Mouse (Mus musculus): ENCODE measurements around the gene Rbm17. TPM values are rescaled to one million over a fixed set of nuclear protein-coding genes. Genes with fewer than 3 reads are reported as not detected.
A peak's percentile ranks its signal among the peaks of the same experiment; 100 is the strongest.

Gene Rbm17
- total and polyA plus RNA-seq, 3 experiments = 32.3 to 67.5 (median 53.2) TPM

DNA sequence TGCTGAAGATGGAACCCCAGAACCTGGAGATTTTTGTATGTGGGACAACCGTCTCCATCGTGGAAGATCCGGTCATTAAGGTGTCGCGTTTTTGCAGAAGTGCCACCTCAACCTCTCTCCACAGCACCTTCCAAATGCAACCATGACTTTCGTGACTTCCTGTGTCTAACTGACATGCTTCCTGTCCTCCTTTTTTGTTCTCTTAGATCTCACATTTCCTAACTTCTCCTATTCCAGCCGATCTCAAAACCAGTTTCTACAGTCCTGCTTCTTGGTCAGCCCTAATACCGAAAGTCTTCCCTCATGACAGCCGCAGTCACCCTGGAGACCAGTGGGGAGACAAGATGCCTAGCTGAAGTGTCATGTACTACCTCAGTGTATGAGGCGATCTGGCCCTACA is 55.4 kb downstream of the Rbm17 start:
- 83% methylated on average over 10 of the region's 10 CpGs for WGBS
- Histone ChIP-seq H3K4me3 (no peak overlapping the region), H3K9ac (ENCODE audit: low read depth, low read length) (no peak overlapping the region), H3K27me3 (ENCODE audit: control insufficient read depth, insufficient read depth, low read length) (no peaks in the 10 kb centered on the region), H3K79me2 (replicated peaks; ENCODE audit: control insufficient read depth, insufficient read depth, low read length) (no peaks in the 10 kb centered on the region), H3K27ac (no peak overlapping the region), H3K36me3 (ENCODE audit: control insufficient read depth, insufficient read depth, low read length) (no peaks in the 10 kb centered on the region), H3K4me1 (ENCODE audit: control insufficient read depth, insufficient read depth, low read length) (no peaks in the 10 kb centered on the region)
- intact Hi-C loops (cut with DNase I) = no loop called here
- TF ChIP-seq CTCF (IDR thresholded peaks at IDR 0.05) (no peak), POLR2A (IDR thresholded peaks at IDR 0.05; ENCODE audit: insufficient read depth, low read depth, low read length) (no peak), EP300 (IDR thresholded peaks at IDR 0.05; ENCODE audit: insufficient read depth, low read depth, low read length) (no peak)
- no peak for DNase-seq

- Histone ChIP-seq H3K4me3 (no peak overlapping the region), H3K27ac (no peak overlapping the region), H3K36me3 (ENCODE audit: control insufficient read depth, insufficient read depth, low read length) (no peaks in the 10 kb centered on the region), H3K79me2 (replicated peaks; ENCODE audit: control insufficient read depth, insufficient read depth, low read length) (no peaks in the 10 kb centered on the region), H3K4me1 (ENCODE audit: control insufficient read depth, insufficient read depth, low read length) (no peaks in the 10 kb centered on the region), H3K9ac (ENCODE audit: low read depth, low read length) (no peak overlapping the region), H3K27me3 (ENCODE audit: control insufficient read depth, insufficient read depth, low read length) (no peaks in the 10 kb centered on the region)
- intact Hi-C loops (cut with DNase I) = no loop called here
- DNase-seq = no peak
- no peak for TF ChIP-seq EP300 (IDR thresholded peaks at IDR 0.05; ENCODE audit: insufficient read depth, low read depth, low read length)
- peak; percentile 58 for TF ChIP-seq CTCF (IDR thresholded peaks at IDR 0.05)
- WGBS = 70% methylated on average over 2 of the region's 2 CpGs
These were observed 56.3 kb downstream of the Rbm17 start for GRCm38 (mm10) chr2:11547609-11548008.

DNA sequence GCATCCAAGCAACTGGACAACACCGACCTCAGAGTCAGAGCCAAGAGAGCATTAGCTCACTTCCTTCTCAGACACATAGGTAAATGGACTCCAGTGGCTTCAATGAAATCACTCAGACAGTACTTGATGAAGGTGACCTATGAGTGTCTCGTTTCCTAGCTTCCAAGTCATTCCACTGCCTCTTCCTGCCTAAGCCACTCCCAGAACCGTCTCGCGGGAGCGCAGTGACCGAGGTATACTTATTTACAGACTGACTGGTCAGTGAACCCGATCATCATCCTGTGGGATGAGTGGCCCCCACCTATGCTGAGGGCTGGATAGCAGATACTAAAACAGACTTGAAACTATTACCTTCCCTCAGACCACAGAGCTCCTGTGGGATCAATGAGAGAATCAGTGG is 57.9 kb downstream of the Rbm17 start:
- Histone ChIP-seq H3K27ac (no peak overlapping the region), H3K9ac (ENCODE audit: low read depth, low read length) (no peak overlapping the region), H3K27me3 (ENCODE audit: control insufficient read depth, insufficient read depth, low read length) (no peaks in the 10 kb centered on the region), H3K36me3 (ENCODE audit: control insufficient read depth, insufficient read depth, low read length) (no peaks in the 10 kb centered on the region), H3K79me2 (replicated peaks; ENCODE audit: control insufficient read depth, insufficient read depth, low read length) (no peaks in the 10 kb centered on the region), H3K4me1 (ENCODE audit: control insufficient read depth, insufficient read depth, low read length) (no peaks in the 10 kb centered on the region), H3K4me3 (no peak overlapping the region)
- intact Hi-C loops (cut with DNase I) = no loop called here
- WGBS = 33% methylated on average over 8 of the region's 8 CpGs
- TF ChIP-seq EP300 (IDR thresholded peaks at IDR 0.05; ENCODE audit: insufficient read depth, low read depth, low read length) = no peak
- no peak for TF ChIP-seq CTCF (IDR thresholded peaks at IDR 0.05)
- no peak for TF ChIP-seq POLR2A (IDR thresholded peaks at IDR 0.05; ENCODE audit: insufficient read depth, low read depth, low read length)
- no peak for DNase-seq

DNA sequence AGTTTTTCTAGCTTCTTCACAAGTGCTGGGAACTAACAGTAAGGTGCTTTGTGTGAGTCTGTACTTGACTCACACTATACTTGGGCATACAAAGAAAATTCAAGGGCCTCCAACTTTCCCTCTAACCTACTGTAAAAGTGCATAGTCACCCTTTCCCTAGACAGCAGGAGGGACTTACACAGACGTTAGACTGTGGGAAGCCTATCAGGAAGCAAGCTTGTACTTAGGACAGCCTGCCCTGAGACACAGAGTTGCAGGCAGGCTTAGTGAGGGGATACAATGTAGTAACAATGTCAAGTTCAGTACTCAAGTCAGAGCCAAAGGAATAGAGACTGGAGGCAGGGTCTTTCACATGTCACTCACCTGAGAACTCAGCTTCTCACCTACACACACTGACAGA is 58.6 kb downstream of the Rbm17 start:
- Histone ChIP-seq H3K36me3 (ENCODE audit: control insufficient read depth, insufficient read depth, low read length) (no peaks in the 10 kb centered on the region), H3K4me3 (no peak overlapping the region), H3K27me3 (ENCODE audit: control insufficient read depth, insufficient read depth, low read length) (no peaks in the 10 kb centered on the region), H3K27ac (no peak overlapping the region), H3K79me2 (replicated peaks; ENCODE audit: control insufficient read depth, insufficient read depth, low read length) (no peaks in the 10 kb centered on the region), H3K4me1 (ENCODE audit: control insufficient read depth, insufficient read depth, low read length) (no peaks in the 10 kb centered on the region), H3K9ac (ENCODE audit: low read depth, low read length) (no peak overlapping the region)
- intact Hi-C loops (cut with DNase I) = no loop called here
- no peak for TF ChIP-seq EP300 (IDR thresholded peaks at IDR 0.05; ENCODE audit: insufficient read depth, low read depth, low read length)
- no peak for TF ChIP-seq CTCF (IDR thresholded peaks at IDR 0.05)
- TF ChIP-seq POLR2A (IDR thresholded peaks at IDR 0.05; ENCODE audit: insufficient read depth, low read depth, low read length) = no peak
- WGBS = 36% methylated on average over 1 of the region's 1 CpGs
- DNase-seq = no peak

DNA sequence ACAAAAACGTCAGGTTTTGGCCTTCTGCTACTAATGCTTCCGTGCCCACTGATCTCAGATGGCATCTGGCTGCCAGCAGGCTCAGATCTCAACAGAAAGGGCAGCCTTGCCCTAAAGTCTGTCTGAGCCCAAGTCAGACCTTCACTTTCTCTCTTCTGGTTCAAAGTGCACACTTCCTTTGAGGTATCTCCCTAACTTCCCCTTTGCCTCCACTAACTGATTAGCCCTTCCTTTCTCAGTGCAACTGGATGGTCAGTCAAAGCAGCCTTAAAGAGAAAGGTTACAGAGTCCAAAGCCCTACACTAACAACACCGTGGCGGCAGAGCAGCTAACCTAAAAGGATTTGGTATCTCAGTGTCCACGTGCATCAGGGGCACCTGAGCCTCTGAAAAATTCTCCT is 59.6 kb downstream of the Rbm17 start:
- Histone ChIP-seq H3K27me3 (ENCODE audit: control insufficient read depth, insufficient read depth, low read length) (no peaks in the 10 kb centered on the region), H3K9ac (ENCODE audit: low read depth, low read length) (no peak overlapping the region), H3K27ac (no peak overlapping the region), H3K79me2 (replicated peaks; ENCODE audit: control insufficient read depth, insufficient read depth, low read length) (no peaks in the 10 kb centered on the region), H3K36me3 (ENCODE audit: control insufficient read depth, insufficient read depth, low read length) (no peaks in the 10 kb centered on the region), H3K4me3 (no peak overlapping the region), H3K4me1 (ENCODE audit: control insufficient read depth, insufficient read depth, low read length) (no peaks in the 10 kb centered on the region)
- intact Hi-C loops (cut with DNase I) = no loop called here
- WGBS = 47% methylated on average over 5 of the region's 5 CpGs
- TF ChIP-seq CTCF (IDR thresholded peaks at IDR 0.05) = no peak
- no peak for DNase-seq

DNA sequence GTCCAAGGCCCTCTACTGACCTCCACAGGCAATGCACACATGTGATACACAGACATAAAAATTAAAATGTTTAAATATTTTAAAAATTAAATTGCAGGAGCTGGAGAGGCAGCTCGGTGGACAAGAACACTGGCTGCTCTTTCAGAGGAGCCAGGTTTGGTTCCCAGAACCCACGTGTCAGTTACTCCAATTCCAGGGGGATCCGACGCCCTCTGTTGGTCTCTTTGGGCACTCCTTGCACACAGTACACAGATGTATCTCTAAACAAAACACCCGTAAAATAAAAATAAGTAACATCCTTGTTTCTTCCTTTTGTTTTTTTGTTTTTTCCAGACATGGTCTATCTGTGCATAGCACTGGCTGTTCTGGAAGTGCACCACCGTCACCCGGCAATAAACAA is 60.8 kb downstream of the Rbm17 start:
- intact Hi-C loops (cut with DNase I) = loop anchor here (2.0 kb wide), 1 partner anchor 40 kb away; no protein-coding TSS in a partner anchor
- Histone ChIP-seq H3K27me3 (ENCODE audit: control insufficient read depth, insufficient read depth, low read length) (no peaks in the 10 kb centered on the region), H3K4me1 (ENCODE audit: control insufficient read depth, insufficient read depth, low read length) (no peaks in the 10 kb centered on the region), H3K4me3 (no peak overlapping the region), H3K9ac (ENCODE audit: low read depth, low read length) (no peak overlapping the region), H3K27ac (no peak overlapping the region), H3K36me3 (ENCODE audit: control insufficient read depth, insufficient read depth, low read length) (no peaks in the 10 kb centered on the region), H3K79me2 (replicated peaks; ENCODE audit: control insufficient read depth, insufficient read depth, low read length) (no peaks in the 10 kb centered on the region)
- no peak for DNase-seq
- 78% methylated on average over 7 of the region's 7 CpGs for WGBS
- no peak for TF ChIP-seq POLR2A (IDR thresholded peaks at IDR 0.05; ENCODE audit: insufficient read depth, low read depth, low read length)

- WGBS = 71% methylated on average over 1 of the region's 1 CpGs
- Histone ChIP-seq H3K4me1 (ENCODE audit: control insufficient read depth, insufficient read depth, low read length) (no peaks in the 10 kb centered on the region), H3K79me2 (replicated peaks; ENCODE audit: control insufficient read depth, insufficient read depth, low read length) (no peaks in the 10 kb centered on the region), H3K27ac (no peak overlapping the region), H3K4me3 (no peak overlapping the region), H3K27me3 (ENCODE audit: control insufficient read depth, insufficient read depth, low read length) (no peaks in the 10 kb centered on the region), H3K36me3 (ENCODE audit: control insufficient read depth, insufficient read depth, low read length) (no peaks in the 10 kb centered on the region), H3K9ac (ENCODE audit: low read depth, low read length) (no peak overlapping the region)
- DNase-seq = peak; percentile 75 to 79
- intact Hi-C loops (cut with DNase I) = loop anchor here (1.0 to 2.0 kb wide), 2 partner anchors 40 to 211 kb away; no protein-coding TSS in a partner anchor
- TF ChIP-seq CTCF (IDR thresholded peaks at IDR 0.05) = peak; percentile 91
- TF ChIP-seq POLR2A (IDR thresholded peaks at IDR 0.05; ENCODE audit: insufficient read depth, low read depth, low read length) = no peak
- TF ChIP-seq EP300 (IDR thresholded peaks at IDR 0.05; ENCODE audit: insufficient read depth, low read depth, low read length) = peak; percentile 86
These were observed 61.3 kb downstream of the Rbm17 start for GRCm38 (mm10) chr2:11542640-11543039.

Data from heart, adult 2 months (tissue).